In the genomic region with DNA sequence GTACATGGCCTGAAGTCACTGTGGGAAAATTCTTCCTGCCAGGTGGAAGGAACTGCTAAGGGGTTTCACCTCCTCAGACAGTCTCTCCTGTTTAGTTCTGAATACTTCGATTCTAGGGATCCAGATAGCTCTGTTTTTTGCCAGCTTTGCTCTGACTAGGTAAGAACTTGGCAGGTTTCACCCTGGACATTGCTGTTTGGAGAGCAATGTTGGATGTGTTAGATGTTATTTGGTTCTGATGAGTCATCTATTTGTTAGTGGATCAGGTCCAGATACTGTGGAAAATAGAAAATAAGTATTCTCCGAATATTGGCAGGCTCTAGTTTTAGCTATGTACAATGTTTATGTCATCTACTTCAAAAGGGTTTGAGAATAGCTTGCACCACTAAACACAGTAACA, we compare ENCODE assay signal across 16 mouse cellular contexts. TPM values are rescaled to one million over a fixed set of nuclear protein-coding genes. Genes with fewer than 3 reads are reported as not detected.
"Had no signal": no experiment of that assay in that cellular context is flagged by ENCODE, and none has a peak within 500 bp of the region (broad histone marks: within the 10 kb centered on the region; RNA-seq: fewer than 3 reads in every experiment).

No protein-coding gene starts in this region.

- DNase-seq: liver, postnatal 0 days; lung, adult 2 months; lung, postnatal 14 days; lung, postnatal 36 days; right cerebral cortex, postnatal 14 days; thymus, adult 2 months; thymus, postnatal 25 days; thymus, postnatal 4 days had no signal

- H3K4me3 ChIP-seq: lung, embryonic 15.5 days; megakaryocyte, embryonic 14.5 days; midbrain, embryonic 13.5 days; midbrain, embryonic 15.5 days; neural tube, embryonic 12.5 days; stomach, embryonic 15.5 days had no signal

- H3K36me3 ChIP-seq: lung, embryonic 15.5 days; neural tube, embryonic 12.5 days; stomach, embryonic 15.5 days had no signal

- H3K9me3 ChIP-seq: lung, embryonic 15.5 days; midbrain, embryonic 13.5 days; midbrain, embryonic 15.5 days; neural tube, embryonic 12.5 days; stomach, embryonic 15.5 days had no signal

- H3K27ac ChIP-seq: lung, embryonic 15.5 days; macrophage; midbrain, embryonic 13.5 days; midbrain, embryonic 15.5 days; neural tube, embryonic 12.5 days; stomach, embryonic 15.5 days; stomach, postnatal 0 days had no signal

- H3K4me1 ChIP-seq: lung, embryonic 15.5 days; midbrain, embryonic 13.5 days; midbrain, embryonic 15.5 days; neural tube, embryonic 12.5 days; stomach, embryonic 15.5 days had no signal

- H3K27me3 ChIP-seq: lung, embryonic 15.5 days; midbrain, embryonic 13.5 days; midbrain, embryonic 15.5 days; neural tube, embryonic 12.5 days; stomach, embryonic 15.5 days had no signal

RNA-seq across cellular contexts. Expression of a gene that starts 41.0 kb away (rescaled TPM):
- polyA plus RNA-seq: macrophage had no signal
